Mouse (Mus musculus): ENCODE data around the gene Hus1.

DNA sequence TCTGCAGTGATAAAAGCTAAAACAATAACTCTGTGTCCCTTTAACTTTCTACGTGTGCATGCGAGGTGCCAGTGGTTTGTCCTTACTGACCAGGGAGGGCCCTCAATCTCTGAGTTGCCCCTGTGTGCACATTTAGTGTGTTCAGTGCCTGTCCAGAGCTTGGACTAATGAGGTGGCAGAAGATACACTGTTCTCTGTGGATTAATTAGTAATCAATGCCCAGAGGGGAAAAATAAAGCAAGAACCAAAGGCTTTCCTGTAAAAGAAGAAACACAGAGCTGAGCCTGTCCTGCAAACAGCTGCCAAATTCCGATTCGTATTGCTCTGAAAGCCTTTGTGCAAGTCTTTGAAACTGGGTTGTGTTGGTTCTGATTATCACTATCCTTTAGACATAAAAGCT is 39.2 kb upstream of the Hus1 start:
- TF ChIP-seq CTCF (IDR thresholded peaks at IDR 0.05; ENCODE audit: low read depth), result no peak
- no peak for TF ChIP-seq EP300 (IDR thresholded peaks at IDR 0.05; ENCODE audit: low read depth)

All from liver, embryonic 14.5 days (tissue).